Mouse (Mus musculus): ENCODE results near the gene I830077J02Rik.

The I830077J02Rik gene

GRCm38 (mm10) chr3:105892572-105893495 is 39.6 kb downstream of the I830077J02Rik start:
- no peaks in the 10 kb centered on the region for H3K27me3 ChIP-seq (ENCODE audit: control insufficient read depth, insufficient read depth, low read length, poor library complexity, severe bottlenecking)
- no peaks in the 10 kb centered on the region for H3K36me3 ChIP-seq (ENCODE audit: control insufficient read depth, insufficient read depth, low read length, poor library complexity, severe bottlenecking)
- peak; percentile 88 for DNase-seq (ENCODE audit: low read depth, low spot score)

GRCm38 (mm10) chr3:105891760-105892571 is 40.5 kb downstream of the I830077J02Rik start:
- peak; percentile 83 for DNase-seq (ENCODE audit: low read depth, low spot score)
- Histone ChIP-seq H3K27me3 (ENCODE audit: control insufficient read depth, insufficient read depth, low read length, poor library complexity, severe bottlenecking) (no peaks in the 10 kb centered on the region), H3K36me3 (ENCODE audit: control insufficient read depth, insufficient read depth, low read length, poor library complexity, severe bottlenecking) (no peaks in the 10 kb centered on the region)

- Histone ChIP-seq H3K36me3 (ENCODE audit: control insufficient read depth, insufficient read depth, low read length, poor library complexity, severe bottlenecking) (no peaks in the 10 kb centered on the region), H3K27me3 (ENCODE audit: control insufficient read depth, insufficient read depth, low read length, poor library complexity, severe bottlenecking) (no peaks in the 10 kb centered on the region)
- DNase-seq (ENCODE audit: low read depth, low spot score) = no peak
Measured at GRCm38 (mm10) chr3:105891141-105891540, 41.3 kb downstream of the I830077J02Rik start.

- Histone ChIP-seq H3K36me3 (ENCODE audit: control insufficient read depth, insufficient read depth, low read length, poor library complexity, severe bottlenecking) (no peaks in the 10 kb centered on the region), H3K27me3 (ENCODE audit: control insufficient read depth, insufficient read depth, low read length, poor library complexity, severe bottlenecking) (no peaks in the 10 kb centered on the region)
- DNase-seq (ENCODE audit: low read depth, low spot score) = no peak
Measured at GRCm38 (mm10) chr3:105890220-105890619, 42.2 kb downstream of the I830077J02Rik start.

- Histone ChIP-seq H3K36me3 (ENCODE audit: control insufficient read depth, insufficient read depth, low read length, poor library complexity, severe bottlenecking) (no peaks in the 10 kb centered on the region), H3K27me3 (ENCODE audit: control insufficient read depth, insufficient read depth, low read length, poor library complexity, severe bottlenecking) (no peaks in the 10 kb centered on the region)
- DNase-seq (ENCODE audit: low read depth, low spot score) = no peak
Measured at GRCm38 (mm10) chr3:105888961-105889360, 43.5 kb downstream of the I830077J02Rik start.

- H3K36me3 ChIP-seq (ENCODE audit: control insufficient read depth, insufficient read depth, low read length, poor library complexity, severe bottlenecking) = no peaks in the 10 kb centered on the region
- H3K27me3 ChIP-seq (ENCODE audit: control insufficient read depth, insufficient read depth, low read length, poor library complexity, severe bottlenecking) = no peaks in the 10 kb centered on the region
- no peak for DNase-seq (ENCODE audit: low read depth, low spot score)
Measured at GRCm38 (mm10) chr3:105883111-105883510, 49.4 kb downstream of the I830077J02Rik start.

- Histone ChIP-seq H3K27me3 (ENCODE audit: control insufficient read depth, insufficient read depth, low read length, poor library complexity, severe bottlenecking) (no peaks in the 10 kb centered on the region), H3K36me3 (ENCODE audit: control insufficient read depth, insufficient read depth, low read length, poor library complexity, severe bottlenecking) (no peaks in the 10 kb centered on the region)
- DNase-seq (ENCODE audit: low read depth, low spot score) = no peak
Measured at GRCm38 (mm10) chr3:105882105-105882504, 50.4 kb downstream of the I830077J02Rik start.

GRCm38 (mm10) chr3:105880419-105880818 is 52.0 kb downstream of the I830077J02Rik start:
- H3K36me3 ChIP-seq (ENCODE audit: control insufficient read depth, insufficient read depth, low read length, poor library complexity, severe bottlenecking) = no peaks in the 10 kb centered on the region
- no peak for DNase-seq (ENCODE audit: low read depth, low spot score)
- H3K27me3 ChIP-seq (ENCODE audit: control insufficient read depth, insufficient read depth, low read length, poor library complexity, severe bottlenecking) = no peaks in the 10 kb centered on the region

GRCm38 (mm10) chr3:105878751-105879150 is 53.7 kb downstream of the I830077J02Rik start:
- H3K36me3 ChIP-seq (ENCODE audit: control insufficient read depth, insufficient read depth, low read length, poor library complexity, severe bottlenecking) = no peaks in the 10 kb centered on the region
- DNase-seq (ENCODE audit: low read depth, low spot score) = no peak
- H3K27me3 ChIP-seq (ENCODE audit: control insufficient read depth, insufficient read depth, low read length, poor library complexity, severe bottlenecking) = no peaks in the 10 kb centered on the region

GRCm38 (mm10) chr3:105877919-105878318 is 54.5 kb downstream of the I830077J02Rik start:
- Histone ChIP-seq H3K27me3 (ENCODE audit: control insufficient read depth, insufficient read depth, low read length, poor library complexity, severe bottlenecking) (no peaks in the 10 kb centered on the region), H3K36me3 (ENCODE audit: control insufficient read depth, insufficient read depth, low read length, poor library complexity, severe bottlenecking) (no peaks in the 10 kb centered on the region)
- no peak for DNase-seq (ENCODE audit: low read depth, low spot score)

- no peak for DNase-seq (ENCODE audit: low read depth, low spot score)
- H3K27me3 ChIP-seq (ENCODE audit: control insufficient read depth, insufficient read depth, low read length, poor library complexity, severe bottlenecking) = no peaks in the 10 kb centered on the region
- H3K36me3 ChIP-seq (ENCODE audit: control insufficient read depth, insufficient read depth, low read length, poor library complexity, severe bottlenecking) = no peaks in the 10 kb centered on the region
Measured at GRCm38 (mm10) chr3:105877252-105877803, 55.1 kb downstream of the I830077J02Rik start.

- no peaks in the 10 kb centered on the region for H3K36me3 ChIP-seq (ENCODE audit: control insufficient read depth, insufficient read depth, low read length, poor library complexity, severe bottlenecking)
- no peaks in the 10 kb centered on the region for H3K27me3 ChIP-seq (ENCODE audit: control insufficient read depth, insufficient read depth, low read length, poor library complexity, severe bottlenecking)
- no peak for DNase-seq (ENCODE audit: low read depth, low spot score)
Measured at GRCm38 (mm10) chr3:105876022-105876421, 56.4 kb downstream of the I830077J02Rik start.
